Mouse (Mus musculus): ENCODE measurements around the gene Fbxl19. TPM values are rescaled to one million over a fixed set of nuclear protein-coding genes. Genes with fewer than 3 reads are reported as not detected.
"Not testable (repeated sequence)": the region's sequence is repeated elsewhere in the genome, so short reads cannot be mapped to it uniquely, and the experiment has no call there.

Gene Fbxl19
- polyA plus RNA-seq, 1 experiment from 2014 or later, result 1.7 TPM

DNA sequence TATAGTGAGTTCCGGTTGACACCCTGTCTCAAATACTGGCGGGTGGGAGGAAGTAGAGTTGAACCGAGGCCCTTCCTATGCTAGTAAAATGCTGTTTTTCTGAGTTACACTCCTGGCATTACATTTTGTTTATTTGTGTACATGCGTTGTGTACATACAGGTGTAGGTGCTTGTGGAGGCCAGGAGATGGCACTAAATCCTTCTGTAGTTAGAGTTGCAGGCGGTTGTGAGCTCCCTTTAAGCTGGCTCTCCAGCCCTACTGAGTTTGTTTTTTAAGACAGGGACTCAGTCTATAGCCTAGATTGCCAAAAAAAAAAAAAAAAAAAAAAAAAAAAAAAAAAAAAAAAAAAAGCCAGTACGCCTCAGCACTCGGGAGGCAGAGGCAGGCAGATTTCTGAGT, 16.4 kb upstream of the Fbxl19 start:
- no peak for DNase-seq (ENCODE audit: low spot score)

DNA sequence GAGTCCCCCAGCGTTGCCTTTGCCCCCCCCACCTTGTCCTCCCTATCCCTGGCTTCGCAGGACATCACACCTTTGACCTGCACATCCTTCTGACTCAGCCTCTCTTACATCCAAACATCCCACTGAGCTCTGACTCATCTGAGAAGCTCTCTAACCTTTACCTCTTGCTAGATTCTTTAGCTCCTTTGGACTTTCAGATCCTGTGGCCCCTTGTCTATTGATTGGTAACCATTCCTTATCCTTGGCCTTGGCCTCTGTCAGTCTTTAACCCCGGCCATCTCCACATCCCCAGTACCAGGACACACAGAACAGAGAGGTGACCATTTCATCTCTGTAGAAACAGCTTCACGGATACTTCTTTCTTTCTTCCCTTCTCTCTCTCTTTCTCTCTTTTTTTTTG, 14.2 kb upstream of the Fbxl19 start:
- DNase-seq (ENCODE audit: low spot score), result no peak

DNA sequence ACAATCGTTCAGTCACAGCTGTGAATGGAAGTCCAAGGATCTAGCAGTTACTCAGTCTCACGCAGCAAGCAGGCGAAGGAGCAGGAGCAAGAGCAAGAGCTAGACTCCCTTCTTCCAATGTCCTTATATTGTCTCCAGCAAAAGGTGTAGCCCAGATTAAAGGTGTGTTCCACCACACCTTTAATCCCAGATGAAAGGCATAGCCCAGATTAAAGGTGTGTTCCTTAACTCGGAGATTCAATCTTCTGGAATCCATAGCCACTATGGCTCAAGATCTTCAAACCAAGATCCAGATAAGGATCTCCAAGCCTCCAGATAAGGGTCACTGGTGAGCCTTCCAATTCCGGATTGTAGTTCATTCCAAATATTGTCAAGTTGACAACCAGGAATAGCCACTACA, 12.3 kb upstream of the Fbxl19 start, which contains the start of gene Ctf2:
Ctf2 (minus strand) TSS at position 101 of the 400 bp plus-strand sequence.
- not testable (repeated sequence) for DNase-seq (ENCODE audit: low spot score)

DNA sequence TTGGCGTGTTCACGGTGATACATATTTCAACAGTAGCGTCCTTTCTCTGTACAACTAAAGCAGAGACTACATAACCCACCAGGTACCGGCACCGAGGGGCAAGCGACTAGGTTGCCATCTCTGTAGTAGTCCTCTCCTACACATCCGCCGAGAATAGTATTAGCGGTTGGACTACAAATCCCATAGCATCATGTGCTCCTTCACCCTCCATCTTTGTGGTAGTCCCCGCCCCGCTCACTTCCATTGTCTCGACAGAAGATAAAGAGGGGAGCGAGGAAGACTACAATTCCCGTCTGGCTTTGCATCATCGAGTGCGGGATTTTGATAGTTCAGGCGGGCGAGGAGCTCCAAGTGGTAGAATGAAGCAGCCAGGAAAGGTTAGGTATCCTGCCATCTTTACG, 908 bp downstream of the Fbxl19 start:
- DNase-seq (ENCODE audit: low spot score), result peak; percentile 93

GRCm38 (mm10) chr7:127745652-127746493, 1.5 kb downstream of the Fbxl19 start:
- peak; percentile 84 for DNase-seq (ENCODE audit: low spot score)

- peak; percentile 23 for DNase-seq (ENCODE audit: low spot score)
Observed at GRCm38 (mm10) chr7:127746494-127747491, 2.5 kb downstream of the Fbxl19 start.

- no peak for DNase-seq (ENCODE audit: low spot score)
Observed at GRCm38 (mm10) chr7:127747559-127748234, 3.4 kb downstream of the Fbxl19 start.

DNA sequence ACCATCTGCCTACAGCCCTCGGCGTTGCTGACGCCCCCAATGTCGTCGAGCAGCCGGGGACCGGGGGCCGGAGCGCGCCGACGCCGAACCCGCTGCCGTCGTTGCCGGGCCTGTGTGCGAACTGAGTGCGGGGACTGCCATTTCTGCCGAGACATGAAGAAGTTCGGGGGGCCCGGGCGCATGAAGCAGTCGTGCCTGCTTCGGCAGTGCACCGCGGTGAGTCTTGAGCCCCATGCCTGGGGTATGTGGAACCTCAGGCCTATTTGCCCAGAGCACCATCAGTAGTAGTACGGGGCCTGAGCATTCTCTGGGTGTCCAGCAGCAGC, 3.9 kb downstream of the Fbxl19 start:
- no peak for DNase-seq (ENCODE audit: low spot score)

DNA sequence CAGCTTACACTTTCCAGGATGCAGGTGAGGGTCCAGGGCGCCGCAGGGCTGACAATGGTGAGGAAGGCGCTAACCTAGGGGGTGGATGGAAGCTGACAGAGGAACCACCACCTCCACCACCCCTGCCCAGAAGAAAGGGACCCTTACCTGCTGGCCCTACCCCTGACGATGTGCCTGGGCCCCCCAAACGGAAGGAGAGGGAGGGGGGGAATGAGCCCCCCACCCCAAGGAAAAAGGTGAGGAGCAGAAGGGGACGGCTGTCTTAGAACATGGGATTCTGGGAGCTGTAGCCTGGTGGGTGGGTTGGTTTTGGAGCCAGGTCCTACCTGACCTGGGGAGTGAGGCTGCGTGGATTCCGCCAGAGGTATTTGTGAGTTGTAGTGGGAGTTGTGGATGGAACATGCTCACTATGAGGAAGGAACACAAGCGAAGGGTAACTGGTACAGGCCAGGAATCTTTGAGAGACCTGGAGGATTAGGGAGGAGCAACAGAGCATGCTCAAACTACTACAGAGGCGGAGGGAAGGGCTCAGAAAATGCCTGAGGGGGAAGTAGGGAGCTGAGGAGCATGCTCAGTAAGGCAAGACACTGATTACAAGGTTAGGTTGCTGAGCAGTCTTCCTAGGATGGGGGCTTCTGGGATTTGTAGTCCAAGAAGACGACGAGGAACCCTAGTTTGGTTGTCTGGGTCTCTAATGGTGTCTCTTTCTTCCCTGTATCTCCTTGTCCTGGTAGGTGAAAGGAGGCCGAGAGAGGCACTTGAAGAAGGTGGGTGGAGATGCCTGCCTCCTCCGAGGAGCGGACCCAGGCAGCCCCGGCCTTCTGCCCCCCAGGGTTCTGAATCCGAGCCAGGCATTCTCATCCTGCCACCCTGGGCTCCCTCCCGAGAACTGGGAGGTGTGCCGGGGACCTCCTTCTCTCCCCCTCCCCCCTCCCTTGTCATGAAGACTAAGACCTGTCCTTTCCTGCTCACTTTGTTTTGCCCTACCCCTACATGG, 6.1 kb downstream of the Fbxl19 start:
- no peak for DNase-seq (ENCODE audit: low spot score)

GRCm38 (mm10) chr7:127751619-127752018, 7.3 kb downstream of the Fbxl19 start:
- DNase-seq (ENCODE audit: low spot score), result no peak

GRCm38 (mm10) chr7:127752069-127752468, 7.7 kb downstream of the Fbxl19 start:
- DNase-seq (ENCODE audit: low spot score), result no peak

DNA sequence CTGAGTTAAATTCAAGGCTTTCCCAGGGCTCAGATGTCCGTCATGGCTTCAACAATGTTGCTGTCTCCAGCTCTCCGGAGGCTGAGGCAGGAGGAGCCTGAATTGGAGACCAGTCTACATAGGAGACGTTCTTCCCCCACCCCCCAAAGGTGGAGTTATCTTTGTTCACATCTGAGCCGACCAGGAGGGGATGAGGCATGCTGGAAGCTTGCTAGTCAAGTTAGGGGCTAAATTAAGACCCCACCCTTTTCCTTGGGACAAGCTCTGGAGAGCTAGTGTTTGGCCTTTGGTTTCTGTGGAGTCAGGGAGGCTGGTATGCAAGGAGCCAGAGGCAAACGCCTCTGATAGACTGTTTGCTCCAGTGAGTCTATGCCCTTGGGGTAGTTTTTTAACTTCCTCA, 8.8 kb downstream of the Fbxl19 start:
- no peak for DNase-seq (ENCODE audit: low spot score)

GRCm38 (mm10) chr7:127753741-127754140, 9.4 kb downstream of the Fbxl19 start:
- DNase-seq (ENCODE audit: low spot score), result no peak

DNA sequence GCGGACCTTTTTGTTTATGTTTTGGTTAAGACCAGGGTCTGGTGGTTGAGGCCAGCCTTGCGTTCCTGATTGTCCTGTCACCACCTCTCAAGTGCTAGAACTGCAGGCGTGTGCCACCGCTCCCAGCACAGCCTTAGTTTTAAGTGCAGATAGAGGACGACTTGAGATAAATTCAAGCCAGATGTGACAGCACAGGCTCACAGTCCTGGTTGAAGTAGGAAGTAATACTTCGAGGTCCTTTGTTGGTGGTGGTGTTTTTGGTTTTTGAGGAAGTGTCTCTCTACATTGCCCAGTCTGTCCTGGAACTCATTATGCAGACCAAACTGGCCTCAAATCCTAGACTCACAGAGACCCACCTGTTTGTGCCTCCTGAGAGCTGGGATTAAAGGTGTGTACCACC, 15.4 kb downstream of the Fbxl19 start:
- no peak for DNase-seq (ENCODE audit: low spot score)

- no peak for DNase-seq (ENCODE audit: low spot score)
Observed at GRCm38 (mm10) chr7:127760478-127760877, 16.1 kb downstream of the Fbxl19 start.

DNA sequence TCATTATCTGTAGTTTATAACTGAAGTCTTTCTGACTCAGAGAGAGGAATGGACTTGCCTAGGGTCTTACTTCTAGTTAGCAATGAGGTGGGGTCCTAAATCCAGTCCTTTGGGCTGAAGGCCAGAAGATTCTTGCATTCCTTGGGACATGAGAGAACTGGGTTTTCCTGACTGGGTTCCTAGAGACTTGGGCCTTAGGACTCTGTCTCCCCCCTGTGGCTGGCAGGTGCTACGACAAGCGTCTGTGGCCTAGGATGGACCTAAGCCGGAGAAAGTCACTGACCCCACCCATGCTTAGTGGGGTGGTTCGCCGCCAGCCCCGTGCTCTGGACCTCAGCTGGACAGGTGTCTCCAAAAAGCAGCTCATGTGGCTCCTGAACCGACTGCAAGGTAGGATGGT, 16.7 kb downstream of the Fbxl19 start:
- DNase-seq (ENCODE audit: low spot score), result peak; percentile 58

DNA sequence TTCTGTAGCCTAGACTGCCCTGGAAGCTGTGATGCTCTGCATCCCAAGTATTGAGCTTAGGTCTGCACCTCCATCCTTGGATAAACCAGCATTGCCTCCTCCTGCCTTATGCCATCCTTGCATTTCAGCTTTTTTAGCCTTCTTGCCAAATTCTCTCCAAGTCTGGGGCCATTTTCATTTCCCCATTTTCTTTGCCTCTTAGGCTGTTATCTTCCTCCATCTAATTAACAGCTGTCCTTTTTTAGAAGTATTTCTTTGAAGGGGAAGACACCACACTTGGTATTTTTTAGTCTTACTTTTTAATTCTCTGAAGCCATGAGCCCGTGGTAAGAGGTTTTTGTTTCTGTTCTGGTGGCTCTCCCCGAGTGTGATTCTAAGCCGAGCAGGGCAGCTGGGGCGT, 19.3 kb downstream of the Fbxl19 start:
- DNase-seq (ENCODE audit: low spot score), result no peak

GRCm38 (mm10) chr7:127765756-127766155, 21.4 kb downstream of the Fbxl19 start:
- no peak for DNase-seq (ENCODE audit: low spot score)

DNA sequence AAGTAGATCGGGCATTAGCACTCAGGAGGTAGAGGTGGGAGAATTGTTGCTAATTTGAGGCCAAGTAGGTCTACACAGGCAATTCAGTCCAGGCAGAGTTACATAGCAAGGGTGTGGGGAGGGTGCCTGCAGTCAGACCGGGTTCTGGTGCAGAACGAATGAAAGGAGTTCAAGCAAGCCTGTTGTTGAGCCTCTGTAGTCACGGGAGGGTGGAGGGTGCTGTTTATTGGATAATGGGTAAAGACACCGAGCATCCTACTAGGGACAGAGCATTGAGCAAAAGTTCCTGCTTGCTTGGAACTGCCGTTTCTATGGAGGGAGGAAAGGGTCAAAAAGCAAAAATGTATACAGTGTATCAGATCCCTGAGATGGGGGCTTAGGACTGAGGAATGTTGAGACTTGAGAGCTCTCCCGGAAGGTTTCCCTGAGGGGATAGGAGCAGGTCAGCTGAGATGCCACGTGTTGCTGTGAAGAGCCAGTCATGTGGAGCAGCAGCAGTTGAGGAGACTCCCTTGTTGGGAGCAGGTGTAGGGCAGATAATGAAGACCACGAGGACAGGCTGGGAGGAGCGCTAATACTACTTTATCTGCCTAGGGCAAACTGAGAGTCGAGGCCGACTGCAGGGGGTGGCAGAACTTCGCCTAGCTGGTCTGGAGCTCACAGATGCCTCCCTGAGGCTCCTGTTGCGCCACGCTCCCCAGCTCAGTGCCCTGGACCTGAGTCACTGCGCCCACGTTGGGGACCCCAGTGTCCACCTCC, 22.7 kb downstream of the Fbxl19 start:
- DNase-seq (ENCODE audit: low spot score), result no peak
